Mouse (Mus musculus) embryonic facial prominence, embryonic 13.5 days (tissue): ENCODE results near the gene Wdr44. TPM values are rescaled to one million over a fixed set of nuclear protein-coding genes. Genes with fewer than 3 reads are reported as not detected.
A peak's percentile ranks its signal among the peaks of the same experiment; 100 is the strongest.

ENCODE experiments used
- ATAC-seq: fragments of 200-750 bp; cut with Nextera tagmentation; 2 replicates; pipeline ENCODE4 v1.8.0; 2017; ENCODE audit warnings: low read depth; ENCODE audit not compliant: insufficient number of reproducible peaks, insufficient read depth, low FRiP score, low TSS enrichment
- H3K27ac ChIP-seq: fragments of 300-500 bp; sonication (generic); 2 replicates; pipeline ENCODE4 v1.5.1; 2015; ENCODE audit warnings: moderate library complexity, mild to moderate bottlenecking, inconsistent platforms
- H3K27me3 ChIP-seq: fragments of 300-500 bp; sonication (generic); 2 replicates; pipeline ENCODE4 v1.6.1; 2015; ENCODE audit warnings: mild to moderate bottlenecking, inconsistent platforms
- H3K36me3 ChIP-seq: fragments of 300-500 bp; sonication (generic); 2 replicates; pipeline ENCODE4 v1.6.1; 2015; ENCODE audit warnings: mild to moderate bottlenecking, inconsistent platforms
- H3K4me1 ChIP-seq: fragments of 300-500 bp; sonication (generic); 2 replicates; pipeline ENCODE4 v1.6.1; 2015; ENCODE audit warnings: inconsistent platforms
- H3K4me2 ChIP-seq: fragments of 300-500 bp; sonication (generic); 2 replicates; pipeline ENCODE4 v1.6.1; 2015; ENCODE audit warnings: moderate library complexity, mild to moderate bottlenecking, inconsistent platforms
- H3K4me3 ChIP-seq: fragments of 300-500 bp; sonication (generic); 2 replicates; pipeline ENCODE4 v1.5.1; 2015; ENCODE audit warnings: mild to moderate bottlenecking, inconsistent platforms
- H3K9ac ChIP-seq: fragments of 300-500 bp; sonication (generic); 2 replicates; pipeline ENCODE4 v1.6.1; 2015; ENCODE audit warnings: mild to moderate bottlenecking, inconsistent platforms
- H3K9me3 ChIP-seq: fragments of 300-500 bp; sonication (generic); 2 replicates; pipeline ENCODE4 v1.6.1; 2016; ENCODE audit warnings: inconsistent platforms
- WGBS: fragments of 180-500 bp; shearing (Covaris S2); methylation state at CpG from one replicate; pipeline ENCODE4 v1.1.7; 2015; ENCODE audit warnings: mixed read lengths; 5-methylcytosine and 5-hydroxymethylcytosine counted together
- polyA plus RNA-seq: library from polyadenylated mRNA; unstranded; fragments of >200 nt; fragmentation: Nextera tagmentation; extraction: Ambion mirVana; gene quantifications from 2 replicates; pipeline ENCODE4 v1.2.1, GENCODE M21; 2015

The Wdr44 gene
- polyA plus RNA-seq = 9.4 and 9.7 TPM in 2 replicates

DNA sequence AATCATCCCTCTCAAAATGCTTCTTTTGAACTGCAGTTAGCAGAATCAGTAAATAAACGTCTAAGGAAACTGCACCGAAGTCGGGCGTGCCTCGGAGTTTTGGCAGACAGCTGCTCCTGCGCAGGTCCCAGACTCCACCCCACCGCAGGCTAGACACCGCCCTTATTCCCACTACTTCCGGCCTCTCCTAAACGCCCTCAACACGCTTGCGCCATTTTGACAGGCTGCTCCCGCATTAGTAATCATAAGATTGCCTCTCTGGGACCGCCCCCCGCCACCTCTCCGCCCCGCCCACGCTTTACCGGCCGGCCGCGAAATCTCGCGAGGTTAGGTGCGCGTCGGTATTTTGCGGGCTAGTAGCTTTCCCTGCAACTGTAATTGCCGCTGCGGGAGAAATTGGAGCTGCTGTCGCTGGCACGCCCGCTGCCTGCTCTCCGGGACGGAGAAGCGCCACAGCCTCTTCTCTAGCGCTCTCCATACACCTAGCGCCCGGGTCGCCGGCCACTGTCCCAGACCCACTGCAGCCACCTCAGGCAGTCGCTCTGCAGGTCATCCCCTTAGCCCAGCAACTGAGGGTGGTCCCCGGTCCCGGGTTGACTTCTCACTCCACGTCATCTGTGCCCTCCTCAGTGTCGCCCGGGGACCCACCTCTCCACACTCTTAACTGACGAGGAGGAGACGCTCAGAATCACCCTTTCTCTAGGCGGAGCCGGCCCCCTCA is at the start of gene Wdr44:
Wdr44 (plus strand) TSS at position 330 of the 721 bp plus-strand sequence.
- Histone ChIP-seq H3K4me3 (peak within 1 kb of the TSS; percentile 60), H3K27ac (peak within 1 kb of the TSS; percentile 79), H3K9ac (peak within 1 kb of the TSS; percentile 77), H3K4me2 (peak within 1 kb of the TSS; percentile 58), H3K4me1 (peaks cover 2% of the 10 kb centered on the region; the same call in 1 of the 2 replicates), H3K9me3 (no peaks in the 10 kb centered on the region), H3K36me3 (no peaks in the 10 kb centered on the region), H3K27me3 (no peaks in the 10 kb centered on the region)
- 15% methylated on average over 49 of the region's 51 CpGs for WGBS
- peak; percentile 98 for ATAC-seq

DNA sequence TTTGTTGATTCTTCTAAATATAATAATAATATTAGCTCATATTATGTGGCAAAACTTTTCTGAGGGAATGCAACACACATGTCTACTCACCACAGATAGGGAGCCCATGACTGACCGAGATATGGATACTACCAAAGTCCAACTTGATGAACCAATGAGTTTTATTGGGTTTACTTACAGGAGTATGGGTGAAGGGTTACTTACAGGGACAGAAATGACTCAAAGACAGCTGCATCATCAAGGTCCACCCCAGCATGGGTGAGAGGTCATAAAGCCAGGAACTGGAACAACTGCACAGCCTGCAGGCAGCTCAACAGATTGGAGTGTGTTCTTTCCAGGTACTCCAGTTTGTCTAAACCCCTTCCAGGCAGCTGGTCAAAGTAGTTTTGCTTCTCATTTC is 44.5 kb upstream of the Wdr44 start:
- no peak overlapping the region for H3K4me2 ChIP-seq
- ATAC-seq = no peak
- 95% methylated on average over 1 of the region's 1 CpGs for WGBS
- H3K36me3 ChIP-seq = no peaks in the 10 kb centered on the region
- H3K9me3 ChIP-seq = no peaks in the 10 kb centered on the region
- no peak overlapping the region for H3K27ac ChIP-seq
- H3K9ac ChIP-seq = no peak overlapping the region
- H3K27me3 ChIP-seq = no peaks in the 10 kb centered on the region
- H3K4me3 ChIP-seq = no peak overlapping the region
- no peaks in the 10 kb centered on the region for H3K4me1 ChIP-seq

- 91% methylated on average over 1 of the region's 1 CpGs for WGBS
- Histone ChIP-seq H3K4me2 (no peak overlapping the region), H3K4me3 (no peak overlapping the region), H3K27ac (no peak overlapping the region), H3K4me1 (no peaks in the 10 kb centered on the region), H3K27me3 (no peaks in the 10 kb centered on the region), H3K36me3 (no peaks in the 10 kb centered on the region), H3K9ac (no peak overlapping the region), H3K9me3 (no peaks in the 10 kb centered on the region)
- ATAC-seq = no peak
These were observed 30.6 kb upstream of the Wdr44 start for GRCm38 (mm10) chrX:23662216-23662615.

DNA sequence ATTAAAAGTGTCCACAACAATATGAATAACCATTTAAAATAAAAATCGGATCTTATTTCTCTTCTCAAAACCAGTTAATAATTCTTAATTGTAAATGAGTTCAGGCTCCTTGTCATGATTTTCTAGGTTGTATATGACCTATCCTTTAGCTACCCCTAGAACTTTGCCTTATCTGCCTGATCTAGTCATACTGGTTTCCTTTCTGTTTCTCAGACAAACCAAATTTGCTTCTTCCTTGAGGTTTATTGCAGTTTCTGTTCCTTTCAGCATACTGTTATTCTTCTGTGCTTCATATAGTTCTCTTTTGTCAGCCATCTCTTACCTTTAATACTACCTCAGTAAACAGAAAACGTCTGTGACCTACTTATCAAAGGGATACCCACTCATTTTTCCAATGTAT is 19.7 kb upstream of the Wdr44 start:
- Histone ChIP-seq H3K9ac (no peak overlapping the region), H3K27ac (no peak overlapping the region), H3K4me1 (no peaks in the 10 kb centered on the region), H3K27me3 (no peaks in the 10 kb centered on the region), H3K36me3 (no peaks in the 10 kb centered on the region), H3K9me3 (no peaks in the 10 kb centered on the region), H3K4me3 (no peak overlapping the region), H3K4me2 (no peak overlapping the region)
- ATAC-seq = no peak
- 75% methylated on average over 2 of the region's 2 CpGs for WGBS

GRCm38 (mm10) chrX:23675450-23675849 is 17.4 kb upstream of the Wdr44 start:
- WGBS = 54% methylated on average over 1 of the region's 1 CpGs
- H3K27me3 ChIP-seq = no peaks in the 10 kb centered on the region
- no peak overlapping the region for H3K4me2 ChIP-seq
- no peaks in the 10 kb centered on the region for H3K9me3 ChIP-seq
- H3K36me3 ChIP-seq = no peaks in the 10 kb centered on the region
- H3K9ac ChIP-seq = no peak overlapping the region
- no peaks in the 10 kb centered on the region for H3K4me1 ChIP-seq
- ATAC-seq = no peak
- no peak overlapping the region for H3K4me3 ChIP-seq
- no peak overlapping the region for H3K27ac ChIP-seq

DNA sequence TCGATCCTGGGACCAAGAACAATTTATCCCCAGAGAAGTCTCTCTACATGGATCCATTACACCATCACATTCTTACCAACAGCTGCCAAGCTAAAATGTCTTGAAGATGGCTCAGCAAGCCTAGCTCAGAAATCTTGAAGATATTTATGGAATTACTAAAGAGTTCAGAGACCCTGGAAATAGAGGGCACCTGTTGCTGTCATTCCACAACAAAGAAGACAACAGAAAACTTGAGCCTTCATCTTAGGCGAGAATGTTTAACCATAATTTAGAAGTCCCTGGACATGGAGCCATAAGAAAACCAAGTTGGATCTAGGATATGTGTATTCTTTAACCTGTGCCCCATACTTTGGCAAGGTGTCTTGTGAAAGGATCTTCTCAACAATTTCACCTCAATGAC is 16.3 kb upstream of the Wdr44 start:
- H3K36me3 ChIP-seq = no peaks in the 10 kb centered on the region
- 64% methylated on average over 2 of the region's 2 CpGs for WGBS
- H3K27me3 ChIP-seq = no peaks in the 10 kb centered on the region
- no peak overlapping the region for H3K4me2 ChIP-seq
- no peak overlapping the region for H3K27ac ChIP-seq
- no peaks in the 10 kb centered on the region for H3K4me1 ChIP-seq
- no peak overlapping the region for H3K4me3 ChIP-seq
- no peaks in the 10 kb centered on the region for H3K9me3 ChIP-seq
- no peak overlapping the region for H3K9ac ChIP-seq
- no peak for ATAC-seq

GRCm38 (mm10) chrX:23677511-23677910 is 15.3 kb upstream of the Wdr44 start:
- Histone ChIP-seq H3K27ac (no peak overlapping the region), H3K9ac (no peak overlapping the region), H3K9me3 (no peaks in the 10 kb centered on the region), H3K4me2 (no peak overlapping the region), H3K36me3 (no peaks in the 10 kb centered on the region), H3K27me3 (no peaks in the 10 kb centered on the region), H3K4me3 (no peak overlapping the region), H3K4me1 (no peaks in the 10 kb centered on the region)
- ATAC-seq = no peak
- WGBS = 79% methylated on average over 2 of the region's 2 CpGs

DNA sequence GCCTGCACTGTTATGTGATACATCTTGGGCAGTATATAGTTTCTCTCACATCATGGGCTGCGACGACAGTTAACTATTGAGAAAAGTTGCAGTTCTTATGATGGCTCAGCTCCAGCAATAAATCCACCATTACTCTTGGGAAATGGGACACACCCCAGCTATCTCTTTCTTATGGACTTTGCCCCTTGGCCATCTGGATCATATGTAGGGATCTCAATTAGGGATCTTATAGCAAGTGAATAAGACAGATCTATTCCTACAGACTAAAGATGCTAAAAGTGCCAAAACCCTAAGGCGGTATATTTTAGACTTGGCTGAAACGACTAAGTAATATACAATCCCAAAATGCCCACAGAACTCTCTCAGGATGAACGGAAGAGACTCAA is 522 bp upstream of the Wdr44 start:
- Histone ChIP-seq H3K4me2 (peak overlapping the region; percentile 58), H3K9ac (no peak overlapping the region), H3K27me3 (no peaks in the 10 kb centered on the region), H3K4me3 (peak overlapping the region; percentile 60), H3K9me3 (no peaks in the 10 kb centered on the region), H3K36me3 (no peaks in the 10 kb centered on the region), H3K4me1 (peaks cover 2% of the 10 kb centered on the region; the same call in 1 of the 2 replicates), H3K27ac (0 out of 2 replicates have a peak overlapping the region, but pooled peaks have one; percentile 44)
- WGBS = 20% methylated on average over 5 of the region's 5 CpGs
- 0 out of 2 replicates have a peak, but pooled peaks have one; percentile 13 for ATAC-seq

DNA sequence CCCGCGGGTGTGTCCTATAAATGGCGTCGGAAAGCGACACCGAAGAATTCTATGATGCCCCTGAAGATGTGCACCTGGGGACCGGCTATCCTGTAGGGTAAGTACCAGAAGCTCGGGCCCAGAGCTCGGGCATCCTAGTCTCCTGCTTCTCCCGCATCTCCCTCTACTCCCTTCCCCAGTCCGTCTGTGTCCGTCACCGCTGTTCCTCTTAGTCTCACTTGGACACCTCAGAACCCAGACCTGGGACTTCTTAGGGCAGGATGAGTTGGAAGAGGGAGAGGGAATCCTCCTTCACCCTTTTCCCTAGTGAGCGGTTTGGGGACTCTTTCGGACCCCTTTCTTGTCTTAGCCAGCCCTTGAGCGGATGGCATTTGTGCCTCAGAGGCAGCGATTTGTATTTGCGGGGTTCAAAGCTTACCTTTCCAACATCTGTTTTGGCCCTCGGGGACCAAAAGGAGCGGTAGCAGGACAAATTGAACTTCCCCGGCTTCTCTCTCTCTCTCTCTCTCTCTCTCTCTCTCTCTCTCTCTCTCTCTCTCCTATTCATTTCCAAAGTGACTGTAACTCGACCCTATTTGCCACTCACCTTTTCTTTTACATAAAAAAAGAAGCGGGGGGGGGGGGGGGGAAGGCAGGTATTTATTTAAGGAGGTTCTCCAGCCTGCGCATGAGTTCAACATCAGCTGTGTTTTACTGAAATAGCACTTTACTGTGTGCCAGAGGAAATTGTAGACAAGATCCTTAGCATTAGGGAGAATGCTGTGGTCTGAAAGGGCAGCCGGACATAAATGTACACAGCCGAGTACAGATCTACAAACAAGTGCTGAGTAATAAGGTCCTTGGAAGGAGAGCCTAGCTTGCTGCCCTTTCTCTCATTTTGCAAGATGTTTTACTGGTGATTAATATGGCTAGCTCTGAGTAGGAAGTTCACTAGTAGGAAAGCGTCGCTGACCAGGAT is 871 bp downstream of the Wdr44 start:
- H3K27ac ChIP-seq = peak overlapping the region; percentile 79
- H3K9ac ChIP-seq = peak overlapping the region; percentile 77
- H3K27me3 ChIP-seq = no peaks in the 10 kb centered on the region
- WGBS = 17% methylated on average over 28 of the region's 28 CpGs
- ATAC-seq = peak; percentile 69
- no peaks in the 10 kb centered on the region for H3K9me3 ChIP-seq
- peak overlapping the region; percentile 60 for H3K4me3 ChIP-seq
- H3K4me1 ChIP-seq = peaks cover 2% of the 10 kb centered on the region; the same call in 1 of the 2 replicates
- peak overlapping the region; percentile 58 for H3K4me2 ChIP-seq
- H3K36me3 ChIP-seq = no peaks in the 10 kb centered on the region

DNA sequence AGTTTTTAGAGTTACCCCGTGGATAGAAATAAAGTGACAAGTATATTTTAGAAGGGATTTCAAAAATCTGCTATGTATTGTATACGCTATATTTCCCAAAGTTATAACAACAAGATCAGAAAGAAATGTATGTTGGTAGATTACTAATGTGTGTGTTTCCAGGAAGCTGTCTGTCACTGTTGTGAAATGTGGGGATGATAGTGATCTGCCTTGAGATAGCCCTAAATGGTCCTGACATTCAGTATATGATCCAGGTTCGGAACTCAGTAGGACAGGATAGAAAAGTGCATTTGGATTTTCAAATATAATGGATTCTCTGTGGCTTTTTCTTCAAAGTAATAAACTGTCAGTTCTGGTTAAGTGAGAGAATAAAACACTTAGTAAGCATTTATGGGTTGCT is 1.7 kb downstream of the Wdr44 start:
- Histone ChIP-seq H3K9me3 (no peaks in the 10 kb centered on the region), H3K4me3 (peak overlapping the region; percentile 60; the same call in 1 of the 2 replicates), H3K27ac (no peak overlapping the region), H3K27me3 (no peaks in the 10 kb centered on the region), H3K36me3 (no peaks in the 10 kb centered on the region), H3K4me2 (peak overlapping the region; percentile 58), H3K4me1 (peaks cover 2% of the 10 kb centered on the region; the same call in 1 of the 2 replicates), H3K9ac (no peak overlapping the region)
- ATAC-seq = no peak
- WGBS = 70% methylated on average over 3 of the region's 3 CpGs

DNA sequence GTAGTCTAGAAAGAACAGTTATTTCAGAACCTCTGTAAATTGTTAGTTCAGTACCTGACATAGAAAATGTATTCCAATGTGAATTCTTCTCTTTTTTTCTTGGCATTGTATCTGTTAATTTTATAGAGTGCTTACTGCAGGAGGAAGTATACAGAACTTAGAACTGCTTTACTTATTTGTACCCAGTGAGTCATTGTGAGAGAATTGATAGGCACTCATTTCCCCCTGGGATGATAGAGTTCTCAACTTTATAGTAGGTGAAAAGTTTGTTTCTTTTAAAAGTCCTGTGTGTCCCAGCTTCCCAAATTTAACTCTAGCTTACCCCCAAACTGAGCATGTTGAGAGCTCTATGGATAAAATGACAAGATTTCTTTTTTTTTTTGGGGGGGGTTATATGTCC is 2.3 kb downstream of the Wdr44 start:
- Histone ChIP-seq H3K9ac (no peak overlapping the region), H3K27ac (no peak overlapping the region), H3K4me2 (no peak overlapping the region), H3K36me3 (no peaks in the 10 kb centered on the region), H3K4me3 (no peak overlapping the region), H3K27me3 (no peaks in the 10 kb centered on the region), H3K9me3 (no peaks in the 10 kb centered on the region), H3K4me1 (peaks cover 2% of the 10 kb centered on the region; the same call in 1 of the 2 replicates)
- ATAC-seq = no peak
